Mouse (Mus musculus) bone marrow, adult 2 months (tissue): ENCODE results near the gene Mrm3. TPM values are rescaled to one million over a fixed set of nuclear protein-coding genes. Genes with fewer than 3 reads are reported as not detected.
A peak's percentile ranks its signal among the peaks of the same experiment; 100 is the strongest.

Experiments used
- H3K27ac ChIP-seq: fragments of 200-500 bp; 2 replicates; pipeline ENCODE4 v1.5.1; 2012; ENCODE audit warnings: low read depth, mild to moderate bottlenecking, control low read depth, inconsistent platforms, low read length; ENCODE audit not compliant: control insufficient read depth, poor library complexity, insufficient read depth
- H3K4me1 ChIP-seq: fragments of 200-500 bp; 2 replicates; pipeline ENCODE4 v1.6.1; 2011; ENCODE audit warnings: low read length; ENCODE audit not compliant: control insufficient read depth, insufficient read depth
- H3K4me3 ChIP-seq: fragments of 200-500 bp; replicated peaks from 2 replicates; pipeline ENCODE3; 2011; ENCODE audit warnings: mild to moderate bottlenecking, low read depth, low read length, control low read depth; ENCODE audit not compliant: control insufficient read depth
- CTCF ChIP-seq: fragments of 200-500 bp; IDR thresholded peaks from 2 replicates; pipeline ENCODE4 v1.5.1; 2011; ENCODE audit warnings: low read length, control low read depth; ENCODE audit not compliant: control insufficient read depth, insufficient read depth
- POLR2A ChIP-seq: fragments of 200-500 bp; IDR thresholded peaks from 2 replicates; pipeline ENCODE4 v1.6.1; 2011; ENCODE audit warnings: low read depth, mild to moderate bottlenecking, control low read depth, low read length, borderline replicate concordance; ENCODE audit not compliant: control insufficient read depth
- WGBS: fragments of 180-500 bp; shearing (Covaris S2); methylation state at CpG from one replicate; pipeline ENCODE4 v1.1.7; 2018; 5-methylcytosine and 5-hydroxymethylcytosine counted together
- polyA plus RNA-seq: library from polyadenylated mRNA; stranded (reverse); fragments of >200 nt; gene quantifications from 2 replicates; pipeline ENCODE4 v1.2.4, GENCODE M21; 2011; ENCODE audit warnings: low replicate concordance; ENCODE audit not compliant: missing spikeins, insufficient read depth, insufficient read length

Mrm3 gene
- polyA plus RNA-seq, 1 experiment, result 8.0 TPM

GRCm38 (mm10) chr11:76213841-76214240 is 29.7 kb upstream of the Mrm3 start:
- Histone ChIP-seq H3K4me1 (no peaks in the 10 kb centered on the region), H3K4me3 (no peak overlapping the region), H3K27ac (no peak overlapping the region)
- 85% methylated on average over 5 of the region's 5 CpGs for WGBS
- TF ChIP-seq CTCF (no peak), POLR2A (no peak)

GRCm38 (mm10) chr11:76215011-76215410 is 28.5 kb upstream of the Mrm3 start:
- no peaks in the 10 kb centered on the region for H3K4me1 ChIP-seq
- H3K4me3 ChIP-seq, result no peak overlapping the region
- no peak overlapping the region for H3K27ac ChIP-seq
- 64% methylated on average over 2 of the region's 2 CpGs for WGBS
- TF ChIP-seq CTCF (no peak), POLR2A (no peak)

GRCm38 (mm10) chr11:76216049-76216540 is 27.4 kb upstream of the Mrm3 start:
- H3K27ac ChIP-seq, result no peak overlapping the region
- no peak overlapping the region for H3K4me3 ChIP-seq
- TF ChIP-seq POLR2A, result no peak
- TF ChIP-seq CTCF, result no peak
- no peaks in the 10 kb centered on the region for H3K4me1 ChIP-seq
- 86% methylated on average over 5 of the region's 5 CpGs for WGBS

- H3K4me3 ChIP-seq, result peak overlapping the region; percentile 84
- H3K27ac ChIP-seq, result peak overlapping the region; percentile 53
- TF ChIP-seq CTCF (no peak), POLR2A (no peak)
- no peaks in the 10 kb centered on the region for H3K4me1 ChIP-seq
- WGBS, result 1% methylated on average over 33 of the region's 33 CpGs
These were observed 26.7 kb upstream of the Mrm3 start for GRCm38 (mm10) chr11:76216681-76217389.

- H3K27ac ChIP-seq, result peak within 1 kb of the TSS; percentile 53
- H3K4me1 ChIP-seq, result no peaks in the 10 kb centered on the region
- WGBS, result under 1% methylated on average over 35 of the region's 35 CpGs
- TF ChIP-seq CTCF, result peak; percentile 99
- peak; percentile 90; the same call in 1 of the 2 replicates for TF ChIP-seq POLR2A
- peak within 1 kb of the TSS; percentile 84 for H3K4me3 ChIP-seq
These were observed 26.1 kb upstream of the Mrm3 start, which contains the start of the genes Dbil5 and Gemin4 for GRCm38 (mm10) chr11:76217390-76217800. Gene Dbil5, plus strand, starts transcription at chr11:76217608. Gene Gemin4, minus strand, starts transcription at chr11:76217664.

GRCm38 (mm10) chr11:76224631-76225030 is 18.9 kb upstream of the Mrm3 start:
- WGBS, result 86% methylated on average over 5 of the region's 5 CpGs
- Histone ChIP-seq H3K27ac (no peak overlapping the region), H3K4me3 (no peak overlapping the region), H3K4me1 (no peaks in the 10 kb centered on the region)
- TF ChIP-seq POLR2A (no peak), CTCF (no peak)

GRCm38 (mm10) chr11:76225051-76225450 is 18.5 kb upstream of the Mrm3 start:
- H3K27ac ChIP-seq, result no peak overlapping the region
- no peak overlapping the region for H3K4me3 ChIP-seq
- TF ChIP-seq POLR2A (no peak), CTCF (no peak)
- no peaks in the 10 kb centered on the region for H3K4me1 ChIP-seq

- Histone ChIP-seq H3K4me3 (no peak overlapping the region), H3K4me1 (no peaks in the 10 kb centered on the region), H3K27ac (no peak overlapping the region)
- 83% methylated on average over 3 of the region's 3 CpGs for WGBS
- no peak for TF ChIP-seq CTCF
- no peak for TF ChIP-seq POLR2A
These were observed 7.4 kb upstream of the Mrm3 start for GRCm38 (mm10) chr11:76236136-76236535.
